Mouse (Mus musculus): ENCODE measurements at regions not wholly inside any gene's neighbourhood (a gene's known extent, or its start where the extent isn't known, plus 50 kb on each side); places are given as distances from the start of the nearest gene placed in this dataset.

GRCm38 (mm10) chr19:19969335-19969734, 421.4 kb downstream of the Anxa1 start:
- TF ChIP-seq POLR2A (IDR thresholded peaks at IDR 0.05; ENCODE audit: borderline replicate concordance, extremely low read depth, low read depth, low read length) (no peak), CTCF (IDR thresholded peaks at IDR 0.05; ENCODE audit: insufficient read depth, low read length) (no peak)

Data from lung, adult 2 months (tissue).